Mouse (Mus musculus) CD4-positive helper T cell, adult 2 months (primary cell): ENCODE results near the gene Slc7a8.

ENCODE experiments used
- DNase-seq: peaks from one replicate; pipeline ENCODE4 v3.0.0-alpha.2; 2012; ENCODE audit warnings: low read depth, missing footprints, low spot score

The Slc7a8 gene

DNA sequence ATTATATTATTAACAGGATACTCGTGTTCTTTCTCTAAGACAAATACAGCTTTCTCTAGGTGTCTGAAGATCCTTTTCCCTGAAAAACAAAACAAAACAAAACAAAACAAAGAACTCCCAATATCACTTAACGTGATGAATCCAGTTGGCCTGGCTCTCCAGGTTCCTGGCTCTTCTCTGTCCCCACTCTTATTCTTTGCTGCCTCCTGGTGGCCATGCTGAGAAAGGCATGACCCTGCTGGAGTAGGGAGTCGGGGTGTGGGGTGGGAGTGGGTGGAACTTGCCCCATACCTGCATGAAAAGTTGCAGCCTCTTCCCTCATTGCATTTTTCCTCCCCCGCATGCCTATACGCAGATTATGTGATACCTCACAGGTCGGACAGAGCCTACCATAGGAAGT, 80.4 kb downstream of the Slc7a8 start:
- DNase-seq: peak; percentile 82

DNA sequence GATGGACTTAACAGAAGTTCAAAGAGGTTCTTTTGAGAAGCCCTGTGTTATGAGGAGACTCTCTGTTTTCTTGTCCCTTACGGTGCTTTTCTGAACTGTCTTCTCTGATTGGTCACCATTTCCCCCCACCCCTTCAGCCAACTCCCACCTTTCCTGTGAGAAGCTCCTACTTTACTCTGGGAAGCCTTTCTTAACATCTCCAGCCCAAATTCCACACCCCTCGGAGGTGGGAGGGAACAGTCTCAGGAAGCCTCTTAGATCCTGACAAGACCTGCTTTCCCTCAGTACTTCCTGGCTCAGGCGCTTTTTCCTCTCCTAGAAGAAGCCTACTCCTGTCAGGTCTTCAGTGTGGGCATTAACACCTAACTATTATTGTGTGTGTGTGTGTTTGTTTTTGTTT, 82.2 kb downstream of the Slc7a8 start:
- DNase-seq: no peak

DNA sequence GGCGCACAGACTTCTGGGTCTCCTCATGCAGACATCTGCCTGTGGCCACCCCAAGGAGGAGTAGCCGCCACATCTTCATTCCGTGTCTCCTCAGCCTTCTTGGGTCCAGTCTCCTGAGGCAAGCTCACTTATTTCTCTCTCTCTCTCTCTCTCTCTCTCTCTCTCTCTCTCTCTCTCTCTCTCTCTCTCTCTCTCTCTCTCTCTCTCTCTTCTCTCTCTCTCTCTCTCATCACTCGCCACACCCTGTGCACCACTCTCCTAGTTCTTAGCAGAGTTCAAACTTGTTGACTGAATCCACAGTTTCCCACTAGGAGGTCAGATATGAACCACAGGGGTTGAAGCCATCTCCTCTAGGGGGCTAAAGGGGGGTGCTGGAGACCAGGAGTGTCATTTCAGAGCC, 83.0 kb downstream of the Slc7a8 start, which contains the start of gene Gm29776:
Gene Gm29776, minus strand, starts transcription at position 101 of the 400 bp plus-strand sequence.
- DNase-seq: no peak

DNA sequence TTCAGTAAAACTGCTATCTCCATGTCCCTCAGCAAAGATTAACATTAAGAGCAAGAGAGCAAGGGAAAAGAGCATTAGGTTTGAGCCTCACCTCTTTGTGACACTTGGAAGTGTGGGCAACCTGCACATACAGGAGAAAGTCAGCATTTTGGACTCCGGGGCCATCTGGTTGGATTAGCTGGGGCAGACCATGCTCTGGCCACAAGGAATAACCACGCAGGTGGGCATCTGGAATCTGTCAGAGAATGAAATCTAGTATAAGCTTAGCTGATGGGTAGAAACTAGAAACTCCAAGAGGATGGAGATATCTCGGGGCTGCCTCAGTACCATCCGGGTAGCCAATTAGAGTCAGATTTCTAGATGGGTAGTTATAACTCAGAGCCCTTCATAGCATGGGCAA, 85.0 kb downstream of the Slc7a8 start:
- DNase-seq: no peak

DNA sequence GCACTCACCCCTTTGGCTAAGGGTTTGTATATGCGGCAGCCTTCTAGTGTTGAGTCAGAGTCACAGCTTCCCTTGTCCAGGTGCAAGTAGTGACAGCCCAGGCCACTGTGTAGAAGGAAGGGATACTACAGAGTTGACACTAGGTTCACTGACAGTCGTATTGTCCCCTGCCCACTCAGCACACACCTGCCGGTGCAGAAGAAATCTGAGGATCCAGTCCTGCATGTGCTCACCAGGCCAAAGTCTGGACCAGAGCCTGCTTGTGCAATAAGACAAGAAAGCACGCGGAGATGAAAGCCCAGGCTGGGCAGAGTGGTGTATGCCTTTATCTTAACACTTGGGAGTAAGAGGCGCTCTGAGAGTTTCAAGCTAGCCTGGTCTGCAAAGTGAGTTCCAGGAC, 86.7 kb downstream of the Slc7a8 start:
- no peak for DNase-seq

DNA sequence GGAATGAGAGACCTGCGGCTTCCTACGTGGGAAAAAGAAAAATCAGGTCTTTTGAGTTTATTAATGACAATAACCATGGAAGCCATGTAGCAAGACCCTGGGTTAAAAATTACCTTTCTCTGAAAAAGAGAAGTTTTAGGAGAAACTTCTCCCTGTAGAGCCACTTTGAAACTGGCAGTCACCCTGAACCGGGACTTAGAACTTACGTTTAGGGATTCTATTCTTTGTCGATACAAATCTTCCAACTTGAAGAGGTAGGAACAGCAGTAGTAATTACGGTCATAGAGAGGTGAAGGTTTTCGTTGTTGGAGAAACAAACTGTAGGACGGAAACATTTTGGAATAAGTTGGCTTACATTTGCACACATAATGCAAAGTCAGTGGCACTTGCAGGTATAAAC, 94.5 kb downstream of the Slc7a8 start:
- DNase-seq: no peak

DNA sequence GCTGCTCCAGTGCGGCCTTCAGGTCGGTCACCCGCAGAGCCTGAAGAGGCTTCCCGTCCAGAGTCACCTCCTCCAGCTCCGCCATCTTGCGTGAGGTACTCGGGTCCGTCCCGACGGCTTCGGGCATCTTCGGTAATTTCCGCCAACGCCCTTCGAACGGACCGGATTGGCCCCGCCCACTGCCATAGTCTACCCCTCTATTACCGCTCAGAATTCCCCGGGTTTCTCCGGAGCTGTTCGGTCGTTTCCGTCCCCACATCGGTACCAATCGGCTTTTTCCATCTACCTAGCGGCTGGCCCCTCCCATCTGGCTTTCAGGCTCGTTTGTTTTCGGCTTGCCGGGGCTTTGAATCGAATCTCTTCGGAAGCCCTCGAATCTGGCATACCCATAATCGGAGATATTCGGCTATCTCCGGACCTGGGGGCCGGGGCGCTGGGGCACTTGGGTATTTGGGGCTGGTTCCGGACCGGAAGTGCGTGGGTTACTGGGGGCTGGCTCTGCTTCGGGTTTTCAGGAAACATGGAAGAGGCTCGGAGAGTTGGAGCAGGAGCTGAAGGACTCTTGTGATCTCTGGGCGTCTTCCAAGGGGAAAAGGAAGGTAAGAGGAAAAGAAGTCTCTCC, 95.1 kb downstream of the Slc7a8 start, which contains the start of gene Acin1:
Gene Acin1, minus strand, starts transcription at position 410 of the 622 bp plus-strand sequence.
- DNase-seq: peak; percentile 99

DNA sequence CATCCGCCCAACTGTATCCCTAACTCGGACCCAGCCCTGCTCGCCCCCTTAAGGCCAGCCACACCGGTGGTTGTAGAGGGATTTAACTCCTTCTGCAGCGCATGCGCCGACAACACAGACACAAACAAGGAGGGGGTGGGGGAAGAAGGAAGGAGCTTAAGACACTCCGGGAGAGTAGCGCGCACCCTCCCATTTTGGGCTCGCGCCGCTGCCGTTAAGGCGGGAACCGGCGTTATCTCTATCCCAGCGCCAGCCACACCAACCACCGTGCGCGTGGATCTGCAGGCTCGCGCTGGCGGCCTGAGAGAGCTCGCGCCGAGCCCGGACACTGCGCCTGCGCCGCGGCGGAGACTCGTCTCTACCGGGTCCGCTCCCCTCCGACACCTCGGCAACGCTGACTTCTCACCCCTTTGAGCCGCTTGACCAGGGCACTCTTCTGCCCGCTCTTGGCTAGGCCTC, 95.7 kb downstream of the Slc7a8 start, which contains the start of gene 1700123O20Rik:
Gene 1700123O20Rik, plus strand, starts transcription at position 154 of the 459 bp plus-strand sequence.
- peak; percentile 90 for DNase-seq

DNA sequence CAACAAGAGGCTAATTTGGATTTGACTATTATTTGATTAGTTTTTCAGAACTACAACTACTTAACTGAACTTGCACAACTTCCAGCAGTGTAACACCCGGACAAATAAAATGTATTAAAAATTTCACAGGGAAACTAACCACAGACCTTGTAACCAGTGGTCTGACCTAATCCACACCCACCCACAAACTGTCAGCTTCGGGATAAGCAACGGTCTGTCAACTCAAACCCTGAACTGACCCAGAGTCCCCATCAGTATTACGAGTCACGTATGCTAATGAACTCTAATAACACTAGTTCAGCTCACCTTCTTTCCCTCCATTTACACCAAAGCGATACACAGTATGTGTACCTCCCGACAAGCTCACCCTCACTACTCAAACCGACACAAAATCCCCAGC, 96.3 kb downstream of the Slc7a8 start:
- DNase-seq: no peak

DNA sequence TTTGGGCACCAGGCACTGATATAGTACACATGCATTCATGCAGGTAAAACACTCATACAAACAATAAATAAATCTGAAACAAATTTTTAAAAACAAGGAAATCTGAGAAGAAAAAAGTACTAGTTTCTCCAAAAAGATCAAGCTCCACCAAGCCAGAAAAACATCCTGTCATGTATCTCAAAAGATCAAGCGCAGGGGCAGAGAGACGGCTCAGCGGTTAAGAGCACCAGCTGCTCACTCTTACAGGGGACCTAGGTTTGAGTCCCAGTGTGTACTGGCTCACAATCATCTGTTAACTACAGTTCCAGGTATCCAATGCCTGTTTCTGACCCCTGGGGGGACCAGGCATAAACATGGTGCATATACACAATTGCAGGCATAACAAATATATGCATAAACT, 99.3 kb downstream of the Slc7a8 start:
- peak; percentile 24 for DNase-seq

DNA sequence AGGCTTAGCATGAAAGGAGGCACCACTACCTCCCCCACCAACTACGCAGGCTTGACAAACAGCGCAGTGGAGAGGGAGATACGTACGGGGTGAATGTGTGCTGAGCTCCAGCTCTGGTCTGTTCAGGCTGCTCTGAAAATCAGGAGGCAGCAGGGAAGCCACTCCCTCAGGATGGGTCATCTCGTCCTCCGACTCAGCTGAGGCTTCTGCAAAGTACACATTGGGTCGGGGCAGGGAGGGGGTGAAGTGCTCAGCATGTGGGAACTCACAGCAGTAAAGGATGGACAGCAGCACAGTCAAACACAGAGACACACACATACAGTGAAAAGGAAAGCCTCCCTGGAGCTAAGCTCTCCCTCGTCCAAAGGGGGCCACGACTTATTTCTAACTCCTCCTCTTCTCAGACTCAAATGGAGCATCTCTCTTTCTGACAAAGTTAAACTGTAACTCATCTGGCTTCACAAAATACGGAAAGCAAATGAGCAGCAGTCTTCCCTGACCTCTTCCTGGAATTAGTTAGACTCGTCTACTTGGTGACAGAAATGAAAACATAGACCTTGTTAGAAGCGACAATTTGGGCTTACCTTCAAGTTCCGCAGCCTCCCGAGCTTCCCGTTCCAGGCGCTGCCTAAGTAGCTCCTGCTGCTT, 103.0 kb downstream of the Slc7a8 start:
- DNase-seq: no peak

DNA sequence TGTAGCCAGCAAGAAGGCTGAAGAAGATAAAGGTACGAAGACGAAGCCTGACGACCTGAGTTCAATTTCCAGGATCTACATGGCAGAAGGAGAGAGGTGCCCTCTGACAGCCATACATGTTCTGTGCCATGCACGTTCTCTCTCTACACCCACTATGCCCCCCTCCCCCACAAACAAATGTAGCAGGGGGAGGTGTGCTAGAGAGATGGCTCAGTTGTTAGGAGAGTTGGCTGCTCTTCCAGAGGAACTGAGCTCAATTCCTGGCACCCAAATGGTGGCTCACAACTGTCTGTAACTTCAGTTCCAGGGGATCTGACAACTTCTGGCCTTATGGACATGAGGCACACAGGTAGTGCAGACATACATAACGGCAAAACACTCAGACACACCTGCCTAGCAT, 105.5 kb downstream of the Slc7a8 start:
- no peak for DNase-seq

DNA sequence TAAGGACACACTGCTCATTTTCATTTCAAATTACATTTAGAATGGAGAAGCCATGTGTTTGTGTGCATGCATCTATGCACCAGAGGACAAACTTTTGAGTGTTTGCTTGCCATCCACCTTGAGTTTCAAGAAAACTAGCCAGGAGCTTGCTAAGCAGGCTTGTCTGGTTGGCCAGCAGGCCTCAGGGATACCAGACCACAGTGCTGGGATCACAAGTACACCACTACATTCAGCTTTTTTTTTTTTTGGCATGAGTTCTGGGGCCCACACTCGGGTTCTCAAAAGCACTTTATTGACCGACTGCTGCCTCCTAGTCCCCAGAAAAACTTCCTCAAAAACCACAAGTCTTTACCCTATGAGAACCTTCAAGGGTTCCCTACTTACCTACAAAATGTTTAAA, 107.4 kb downstream of the Slc7a8 start:
- DNase-seq: no peak
